Mouse (Mus musculus) small intestine, adult 2 months (tissue): ENCODE measurements around the gene Eva1b. TPM values are rescaled to one million over a fixed set of nuclear protein-coding genes. Genes with fewer than 3 reads are reported as not detected.
A peak's percentile ranks its signal among the peaks of the same experiment; 100 is the strongest.

Experiments used
- H3K27ac ChIP-seq: fragments of 200-500 bp; 2 replicates; pipeline ENCODE4 v1.5.1; 2012; ENCODE audit warnings: low read depth, low read length, control low read depth, inconsistent platforms; ENCODE audit not compliant: insufficient read depth
- H3K27me3 ChIP-seq: fragments of 200-500 bp; 2 replicates; pipeline ENCODE4 v1.6.1; 2012; ENCODE audit warnings: mild to moderate bottlenecking, moderate library complexity, low read length, inconsistent platforms; ENCODE audit not compliant: control insufficient read depth, insufficient read depth
- H3K36me3 ChIP-seq: fragments of 200-500 bp; 2 replicates; pipeline ENCODE4 v1.6.1; 2012; ENCODE audit warnings: mild to moderate bottlenecking, low read length, control low read depth, inconsistent platforms; ENCODE audit not compliant: control insufficient read depth, insufficient read depth
- H3K4me1 ChIP-seq: fragments of 200-500 bp; 2 replicates; pipeline ENCODE4 v1.6.1; 2012; ENCODE audit warnings: low read length, inconsistent platforms, mixed read lengths; ENCODE audit not compliant: control insufficient read depth, insufficient read depth, insufficient read length
- H3K4me3 ChIP-seq: fragments of 200-500 bp; 2 replicates; pipeline ENCODE4 v1.5.1; 2012; ENCODE audit warnings: low read depth, mild to moderate bottlenecking, control low read depth, inconsistent platforms, low read length, moderate library complexity
- CTCF ChIP-seq: fragments of 200-500 bp; IDR thresholded peaks from 2 replicates; pipeline ENCODE4 v1.5.1; 2012; ENCODE audit warnings: low read depth, mild to moderate bottlenecking, control low read depth, inconsistent platforms, low read length, moderate library complexity, mixed read lengths; ENCODE audit not compliant: insufficient replicate concordance, insufficient read length; ENCODE audit errors: extremely low read depth
- POLR2A ChIP-seq: fragments of 200-500 bp; IDR thresholded peaks from 2 replicates; pipeline ENCODE4 v1.6.1; 2012; ENCODE audit warnings: low read depth, mild to moderate bottlenecking, control low read depth, inconsistent platforms, low read length, moderate library complexity
- WGBS: fragments of 180-500 bp; shearing (Covaris S2); methylation state at CpG from one replicate; pipeline ENCODE4 v1.1.7; 2018; 5-methylcytosine and 5-hydroxymethylcytosine counted together
- polyA plus RNA-seq: library from polyadenylated mRNA; depleted of rRNA; stranded (reverse); fragments of >200 nt; gene quantifications from 2 replicates; pipeline ENCODE4 v1.2.3, GENCODE M21; 2012

Eva1b gene
- polyA plus RNA-seq, 1 experiment = 54.3 TPM

- no peaks in the 10 kb centered on the region for H3K27me3 ChIP-seq
- H3K4me3 ChIP-seq = no peak overlapping the region
- peaks cover 10% of the 10 kb centered on the region; the same call in 1 of the 2 replicates for H3K4me1 ChIP-seq
- 96% methylated on average over 4 of the region's 4 CpGs for WGBS
- no peak for TF ChIP-seq CTCF
- no peak for TF ChIP-seq POLR2A
- peaks cover 69% of the 10 kb centered on the region for H3K36me3 ChIP-seq
- H3K27ac ChIP-seq = no peak overlapping the region
These were observed 13.3 kb upstream of the Eva1b start for GRCm38 (mm10) chr4:126134236-126134635.

DNA sequence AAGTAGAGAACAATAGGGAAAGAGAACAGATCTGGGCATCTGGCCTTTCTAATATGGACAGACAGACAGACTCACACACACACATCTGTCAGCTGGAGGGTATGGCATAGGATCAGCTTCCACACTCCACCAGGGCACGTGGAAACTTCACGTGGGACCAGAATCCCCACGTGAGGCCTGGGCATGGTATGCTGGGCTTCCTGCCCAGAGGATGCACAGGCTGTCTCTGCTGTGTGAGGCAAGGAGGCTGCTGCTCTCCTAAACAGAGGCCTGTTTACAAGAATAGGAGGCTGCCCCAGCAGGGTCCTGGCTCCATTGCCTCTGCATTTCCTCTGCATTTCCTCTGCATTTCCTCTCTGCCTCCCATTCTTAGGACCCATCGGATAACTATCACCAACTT lies 12.9 kb upstream of the Eva1b start:
- H3K27me3 ChIP-seq = no peaks in the 10 kb centered on the region
- no peak for TF ChIP-seq CTCF
- H3K36me3 ChIP-seq = peaks cover 69% of the 10 kb centered on the region
- no peak overlapping the region; the same call in 1 of the 2 replicates for H3K27ac ChIP-seq
- H3K4me1 ChIP-seq = peaks cover 10% of the 10 kb centered on the region; the same call in 1 of the 2 replicates
- 90% methylated on average over 4 of the region's 4 CpGs for WGBS
- no peak overlapping the region for H3K4me3 ChIP-seq

DNA sequence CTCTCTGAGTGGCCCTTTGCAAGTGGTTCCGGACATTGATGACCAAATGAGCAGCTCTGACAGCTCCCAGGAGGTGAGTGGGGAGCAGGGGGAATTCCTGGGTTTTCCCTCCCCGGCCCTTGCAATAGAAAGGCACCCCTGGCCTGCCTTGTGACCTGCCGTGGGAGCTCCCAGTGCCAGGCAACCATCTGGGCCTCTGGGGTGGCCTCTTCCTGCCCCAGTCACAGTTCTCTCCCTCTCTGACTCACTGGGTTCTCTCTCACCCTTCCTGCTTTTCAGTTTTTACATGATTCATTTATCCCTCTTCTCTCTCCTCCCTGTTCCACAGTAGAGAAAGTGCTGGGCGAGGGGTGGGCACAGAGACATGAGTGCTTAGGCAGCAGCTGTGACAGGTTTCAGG lies 9.8 kb upstream of the Eva1b start:
- no peak overlapping the region for H3K27ac ChIP-seq
- no peaks in the 10 kb centered on the region; the same call in 1 of the 2 replicates for H3K4me1 ChIP-seq
- H3K4me3 ChIP-seq = no peak overlapping the region
- 87% methylated on average over 4 of the region's 4 CpGs for WGBS
- TF ChIP-seq POLR2A (no peak), CTCF (no peak)
- no peaks in the 10 kb centered on the region for H3K27me3 ChIP-seq
- H3K36me3 ChIP-seq = peaks cover 58% of the 10 kb centered on the region

DNA sequence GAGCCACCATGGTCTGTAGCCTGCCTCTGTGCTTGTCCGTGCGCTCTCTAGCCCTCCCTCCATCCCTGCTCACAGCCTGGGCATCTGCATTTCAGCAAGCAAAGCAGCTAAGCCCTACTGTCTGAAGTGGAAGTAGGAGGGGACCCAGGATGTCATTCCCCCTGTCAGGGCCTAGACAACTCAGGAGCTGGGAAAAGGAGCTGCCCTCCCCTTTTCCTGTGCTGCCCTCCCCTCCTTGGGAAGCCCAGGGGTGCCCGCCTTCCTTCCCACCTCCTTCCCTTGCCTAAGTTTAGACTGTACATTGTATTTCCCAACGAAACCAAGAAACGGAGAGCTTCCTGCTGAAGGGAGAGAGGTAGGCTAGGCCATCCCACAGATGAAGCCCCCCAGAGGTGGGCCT lies 6.5 kb upstream of the Eva1b start:
- H3K27ac ChIP-seq = no peak overlapping the region
- 83% methylated on average over 5 of the region's 5 CpGs for WGBS
- H3K4me3 ChIP-seq = no peak overlapping the region
- no peaks in the 10 kb centered on the region for H3K27me3 ChIP-seq
- peaks cover 44% of the 10 kb centered on the region for H3K36me3 ChIP-seq
- no peak for TF ChIP-seq POLR2A
- TF ChIP-seq CTCF = no peak
- H3K4me1 ChIP-seq = no peaks in the 10 kb centered on the region

GRCm38 (mm10) chr4:126145396-126145795 lies 2.1 kb upstream of the Eva1b start:
- Histone ChIP-seq H3K27me3 (0 out of 2 replicates have a peak, but pooled peaks cover 3% of the 10 kb centered on the region), H3K27ac (no peak overlapping the region), H3K36me3 (peaks cover 4% of the 10 kb centered on the region), H3K4me3 (no peak overlapping the region), H3K4me1 (peaks cover 7% of the 10 kb centered on the region; the same call in 1 of the 2 replicates)
- 32% methylated on average over 4 of the region's 4 CpGs for WGBS
- TF ChIP-seq CTCF = no peak

DNA sequence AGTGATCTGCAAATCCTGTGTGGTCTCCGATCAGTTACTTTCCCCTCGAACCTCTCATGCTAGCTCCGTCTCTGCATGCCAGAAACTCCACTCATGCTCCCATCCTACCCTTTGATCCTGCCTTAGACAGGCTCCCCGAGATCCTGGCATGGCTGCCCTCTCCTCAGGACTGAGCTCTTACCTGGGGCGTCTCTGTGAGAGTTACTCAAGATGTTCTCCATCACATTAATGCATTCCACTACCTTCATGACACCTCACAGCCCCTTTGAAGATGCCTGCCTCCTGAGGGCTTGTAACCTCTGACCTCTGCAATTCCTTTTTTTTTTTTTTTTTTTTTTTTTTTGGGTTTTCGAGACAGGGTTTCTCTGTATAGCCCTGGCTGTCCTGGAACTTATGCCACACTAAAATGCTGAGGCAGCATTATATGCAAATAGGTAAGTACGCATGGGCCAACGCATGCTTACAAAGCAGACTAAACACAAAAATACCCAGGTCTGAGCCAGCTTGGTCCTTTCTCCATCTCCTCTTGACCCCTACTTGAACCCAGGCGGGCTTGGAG lies 491 bp upstream of the Eva1b start:
- Histone ChIP-seq H3K4me1 (peaks cover 7% of the 10 kb centered on the region; the same call in 1 of the 2 replicates), H3K36me3 (peaks cover 3% of the 10 kb centered on the region; the same call in 1 of the 2 replicates), H3K4me3 (no peak overlapping the region), H3K27ac (no peak overlapping the region; the same call in 1 of the 2 replicates), H3K27me3 (0 out of 2 replicates have a peak, but pooled peaks cover 3% of the 10 kb centered on the region)
- TF ChIP-seq POLR2A = no peak
- TF ChIP-seq CTCF = no peak
- 58% methylated on average over 9 of the region's 9 CpGs for WGBS

- peak overlapping the region; percentile 76 for H3K4me3 ChIP-seq
- TF ChIP-seq CTCF (no peak), POLR2A (peak; percentile 34; the same call in 1 of the 2 replicates)
- under 1% methylated on average over 62 of the region's 67 CpGs for WGBS
- peaks cover 3% of the 10 kb centered on the region; the same call in 1 of the 2 replicates for H3K36me3 ChIP-seq
- 0 out of 2 replicates have a peak, but pooled peaks cover 3% of the 10 kb centered on the region for H3K27me3 ChIP-seq
- H3K4me1 ChIP-seq = peaks cover 7% of the 10 kb centered on the region; the same call in 1 of the 2 replicates
- H3K27ac ChIP-seq = peak overlapping the region; percentile 74
These were observed 817 bp downstream of the Eva1b start for GRCm38 (mm10) chr4:126148161-126148961.
